Mouse (Mus musculus) stomach, postnatal 0 days (tissue): Measurements from ENCODE around the gene Rnf227.

Experiments used
- CTCF ChIP-seq: IDR thresholded peaks from 2 replicates; pipeline ENCODE4 v1.5.1; 2016; ENCODE audit warnings: antibody characterized with exemption, low read depth, mild to moderate bottlenecking, moderate library complexity
- EP300 ChIP-seq: optimal IDR thresholded peaks from 2 replicates; pipeline ENCODE3; 2016; ENCODE audit warnings: antibody characterized with exemption

DNA sequence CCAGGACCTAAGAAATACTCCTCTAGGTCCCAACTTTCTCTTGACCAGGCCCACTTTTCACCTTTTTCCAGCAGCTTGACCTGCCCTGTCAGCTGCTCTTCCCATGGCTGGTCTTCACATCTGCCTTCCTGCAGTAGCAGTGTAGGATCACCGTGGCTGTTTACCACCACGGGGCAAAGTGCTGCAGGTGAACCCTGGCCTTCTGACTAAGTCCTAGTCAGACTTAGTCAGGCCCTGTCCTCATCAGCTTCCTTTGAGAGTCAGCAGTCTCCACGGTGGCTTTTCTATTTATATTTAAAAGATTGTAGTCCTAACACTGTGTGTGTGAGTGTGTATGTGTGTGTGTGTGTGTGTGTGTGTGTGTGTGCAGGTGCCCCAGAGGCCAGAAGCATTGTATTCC is 37.5 kb downstream of the Rnf227 start:
- TF ChIP-seq CTCF (no peak), EP300 (no peak)
